Mouse (Mus musculus): ENCODE data around the gene Htr3a.

- TF ChIP-seq TAL1 (IDR thresholded peaks at IDR 0.05; ENCODE audit: low read length) (no peak), GATA1 (IDR thresholded peaks at IDR 0.05; ENCODE audit: low read length) (no peak)
Measured at GRCm38 (mm10) chr9:48898551-48898950, 12.3 kb downstream of the Htr3a start.

Measured in erythroblast, embryonic 14.5 days (primary cell).